Mouse (Mus musculus) lung, adult 2 months (tissue): ENCODE measurements around the gene Eif2b3.

Source experiments
- CTCF ChIP-seq: fragments of 200-500 bp; IDR thresholded peaks from 2 replicates; pipeline ENCODE4 v1.5.1; 2011; ENCODE audit warnings: mild to moderate bottlenecking, low read length, control low read depth; ENCODE audit not compliant: insufficient read depth
- POLR2A ChIP-seq: fragments of 200-500 bp; IDR thresholded peaks from 2 replicates; pipeline ENCODE4 v1.6.1; 2011; ENCODE audit warnings: low read depth, mild to moderate bottlenecking, control low read depth, low read length, borderline replicate concordance; ENCODE audit errors: extremely low read depth

DNA sequence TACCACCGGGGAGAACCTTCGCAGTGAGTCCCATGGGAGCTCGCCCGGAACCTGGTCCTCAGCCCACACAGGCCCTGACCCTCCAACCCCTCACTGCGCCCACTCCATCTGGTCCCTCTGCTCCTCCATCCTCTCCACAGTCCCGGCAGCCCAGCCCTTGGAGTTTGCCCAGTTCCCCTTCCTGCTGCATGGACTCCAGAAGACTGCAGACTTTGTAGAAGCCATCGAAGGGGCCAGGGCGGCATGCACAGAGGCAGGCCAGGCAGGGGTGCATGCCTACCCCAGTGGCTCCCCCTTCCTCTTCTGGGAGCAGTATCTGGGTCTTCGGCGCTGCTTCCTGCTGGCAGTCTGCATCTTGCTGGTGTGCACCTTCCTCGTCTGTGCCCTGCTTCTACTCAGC, 91.8 kb downstream of the Eif2b3 start:
- no peak for TF ChIP-seq POLR2A
- no peak for TF ChIP-seq CTCF
